Mouse (Mus musculus): ENCODE data around the gene Atp11b. TPM values are rescaled to one million over a fixed set of nuclear protein-coding genes. Genes with fewer than 3 reads are reported as not detected.

Atp11b gene
- polyA plus RNA-seq, 1 experiment from 2014 or later: 25.0 TPM

DNA sequence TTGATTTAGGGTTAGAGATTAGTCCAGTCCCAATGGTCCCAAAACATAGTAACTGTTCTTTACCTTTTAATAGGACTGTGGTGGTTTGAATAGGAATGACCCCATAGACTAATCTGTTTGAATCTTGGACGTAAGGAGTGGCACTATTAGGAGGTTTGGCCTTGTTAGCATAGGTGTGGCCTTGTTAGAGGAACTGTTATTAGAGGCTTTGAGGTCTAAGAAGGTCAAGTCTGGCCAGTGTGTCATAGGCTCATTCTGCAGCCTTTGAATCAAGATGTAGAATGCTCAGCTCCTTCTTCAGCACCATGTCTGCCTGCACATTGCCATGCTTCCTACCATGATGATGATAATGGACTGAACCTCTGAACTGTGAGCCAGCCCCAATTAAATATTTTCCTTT is 27.0 kb upstream of the Atp11b start:
- Histone ChIP-seq H3K9ac (ENCODE audit: low read length) (no peak overlapping the region), H3K27ac (ENCODE audit: low read depth, low read length) (no peak overlapping the region), H3K9me3 (replicated peaks; ENCODE audit: control insufficient read depth, low read length) (no peaks in the 10 kb centered on the region), H3K4me1 (ENCODE audit: control insufficient read depth, insufficient read depth, low read length) (no peaks in the 10 kb centered on the region), H3K27me3 (replicated peaks; ENCODE audit: control insufficient read depth, insufficient read depth, low read length) (no peaks in the 10 kb centered on the region), H3K4me2 (ENCODE audit: low read length) (no peak overlapping the region), H3K4me3 (ENCODE audit: low read depth, low read length) (no peak overlapping the region), H3K36me3 (ENCODE audit: control insufficient read depth, insufficient read depth, low read length) (no peaks in the 10 kb centered on the region)
- DNase-seq (ENCODE audit: low spot score) (no peak), ATAC-seq (no peak)
- 66% methylated on average over 1 of the region's 1 CpGs for WGBS

DNA sequence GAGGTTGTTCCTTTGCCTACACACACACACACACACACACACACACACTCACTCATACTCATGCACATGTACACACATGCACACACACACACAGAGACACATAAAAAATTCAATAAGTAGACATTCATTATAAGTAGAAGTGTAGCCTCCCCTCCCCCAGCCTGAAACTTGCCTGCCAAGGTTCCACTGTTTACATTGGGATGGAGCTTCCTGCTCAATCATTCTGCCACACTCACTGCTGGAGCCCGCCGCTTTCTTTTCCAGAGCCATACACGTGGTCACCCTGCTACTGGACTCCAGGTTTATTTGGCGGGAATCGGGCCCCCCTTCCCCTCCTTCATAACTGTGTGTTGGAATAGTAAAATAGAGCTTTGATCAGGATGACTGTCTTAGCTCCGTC is 24.4 kb upstream of the Atp11b start:
- H3K4me1 ChIP-seq (ENCODE audit: control insufficient read depth, insufficient read depth, low read length): no peaks in the 10 kb centered on the region
- no peak overlapping the region for H3K4me3 ChIP-seq (ENCODE audit: low read depth, low read length)
- no peaks in the 10 kb centered on the region for H3K9me3 ChIP-seq (replicated peaks; ENCODE audit: control insufficient read depth, low read length)
- WGBS: 91% methylated on average over 6 of the region's 6 CpGs
- H3K9ac ChIP-seq (ENCODE audit: low read length): no peak overlapping the region
- no peaks in the 10 kb centered on the region for H3K36me3 ChIP-seq (ENCODE audit: control insufficient read depth, insufficient read depth, low read length)
- no peak overlapping the region for H3K27ac ChIP-seq (ENCODE audit: low read depth, low read length)
- DNase-seq (ENCODE audit: low spot score) (no peak), ATAC-seq (no peak)
- no peaks in the 10 kb centered on the region for H3K27me3 ChIP-seq (replicated peaks; ENCODE audit: control insufficient read depth, insufficient read depth, low read length)
- no peak overlapping the region for H3K4me2 ChIP-seq (ENCODE audit: low read length)

DNA sequence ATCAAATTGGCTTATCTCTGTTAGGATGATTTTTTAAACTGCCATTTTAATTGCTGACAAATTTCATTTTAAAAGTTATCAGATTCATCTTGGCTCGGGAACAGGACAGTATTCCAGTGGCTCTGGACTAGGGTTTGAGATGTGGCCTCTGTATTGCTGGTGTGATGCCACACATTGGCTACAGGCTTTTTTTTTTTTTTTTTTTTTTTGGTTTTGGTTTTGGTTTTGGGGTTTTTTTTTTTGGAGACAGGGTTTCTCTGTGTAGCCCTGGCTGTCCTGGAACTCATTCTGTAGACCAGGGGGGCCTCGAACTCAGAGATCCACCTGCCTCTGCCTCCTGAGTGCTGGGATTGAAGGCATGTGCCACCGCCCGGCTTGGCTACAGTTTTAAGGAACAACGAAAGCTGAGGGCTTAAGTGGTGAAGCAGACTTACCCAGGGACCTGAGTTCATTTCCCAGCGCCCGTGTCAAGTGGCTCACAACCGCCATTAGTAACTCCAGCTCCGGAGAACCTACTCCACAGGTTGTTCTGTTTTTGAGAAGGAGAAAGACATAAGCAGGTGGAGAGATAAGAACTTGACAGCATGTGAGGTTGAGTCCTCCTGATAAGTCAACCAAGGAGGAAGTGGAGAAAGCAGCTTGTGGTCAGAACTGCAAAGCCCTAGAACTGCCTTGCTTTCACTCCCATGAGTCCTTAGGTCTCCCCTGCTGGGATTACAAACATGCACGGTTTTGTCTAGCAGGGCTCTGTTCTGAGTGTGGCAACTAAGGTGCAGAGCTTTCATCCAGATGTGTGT is 21.7 kb upstream of the Atp11b start:
- ATAC-seq: no peak
- Histone ChIP-seq H3K4me3 (ENCODE audit: low read depth, low read length) (no peak overlapping the region), H3K9me3 (replicated peaks; ENCODE audit: control insufficient read depth, low read length) (no peaks in the 10 kb centered on the region), H3K9ac (ENCODE audit: low read length) (no peak overlapping the region), H3K36me3 (ENCODE audit: control insufficient read depth, insufficient read depth, low read length) (no peaks in the 10 kb centered on the region), H3K27me3 (replicated peaks; ENCODE audit: control insufficient read depth, insufficient read depth, low read length) (no peaks in the 10 kb centered on the region), H3K4me1 (ENCODE audit: control insufficient read depth, insufficient read depth, low read length) (no peaks in the 10 kb centered on the region), H3K4me2 (ENCODE audit: low read length) (no peak overlapping the region), H3K27ac (ENCODE audit: low read depth, low read length) (no peak overlapping the region)
- no peak for DNase-seq (ENCODE audit: low spot score)
- 88% methylated on average over 10 of the region's 10 CpGs for WGBS

DNA sequence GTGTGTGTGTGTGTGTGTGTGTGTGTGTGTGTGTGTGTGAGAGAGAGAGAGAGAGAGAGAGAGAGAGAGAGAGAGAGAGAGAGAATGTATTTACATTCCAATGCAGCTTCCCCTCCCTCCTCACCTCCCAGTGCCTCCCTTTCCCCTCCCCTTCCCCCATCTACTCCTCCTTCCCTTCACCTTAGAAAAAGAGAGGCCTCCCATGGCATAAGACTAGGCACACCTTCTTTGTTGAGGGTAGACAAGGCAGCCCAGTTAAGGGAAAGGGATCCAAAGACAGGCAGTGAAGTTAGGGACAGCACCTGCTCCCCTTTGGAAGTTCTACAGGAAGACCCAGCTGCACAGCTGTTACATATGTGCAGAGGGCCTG is 21.1 kb upstream of the Atp11b start:
- no peak overlapping the region for H3K4me3 ChIP-seq (ENCODE audit: low read depth, low read length)
- H3K4me2 ChIP-seq (ENCODE audit: low read length): no peak overlapping the region
- H3K4me1 ChIP-seq (ENCODE audit: control insufficient read depth, insufficient read depth, low read length): no peaks in the 10 kb centered on the region
- no peaks in the 10 kb centered on the region for H3K27me3 ChIP-seq (replicated peaks; ENCODE audit: control insufficient read depth, insufficient read depth, low read length)
- ATAC-seq (no peak), DNase-seq (ENCODE audit: low spot score) (no peak)
- no peak overlapping the region for H3K27ac ChIP-seq (ENCODE audit: low read depth, low read length)
- no peaks in the 10 kb centered on the region for H3K9me3 ChIP-seq (replicated peaks; ENCODE audit: control insufficient read depth, low read length)
- H3K9ac ChIP-seq (ENCODE audit: low read length): no peak overlapping the region
- no peaks in the 10 kb centered on the region for H3K36me3 ChIP-seq (ENCODE audit: control insufficient read depth, insufficient read depth, low read length)

DNA sequence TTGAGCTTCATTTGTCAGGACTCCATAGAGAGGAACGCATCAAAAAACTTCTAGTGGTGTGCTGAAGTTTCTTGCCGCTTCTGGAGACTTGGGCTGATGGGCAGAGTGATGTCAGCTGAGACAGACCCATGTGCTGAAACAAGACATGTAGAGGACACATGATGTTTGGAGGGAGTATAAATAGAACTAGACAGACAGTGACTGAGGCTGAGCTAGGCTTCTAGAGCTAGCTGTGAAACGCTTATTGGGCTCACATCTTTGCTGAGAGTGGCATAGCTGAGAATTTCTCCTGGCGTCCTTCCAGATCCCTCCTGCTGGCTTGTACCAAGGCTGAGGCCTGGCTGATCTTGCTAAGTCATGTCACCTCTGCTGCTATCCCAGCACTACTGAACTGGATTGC is 19.4 kb upstream of the Atp11b start:
- Histone ChIP-seq H3K27me3 (replicated peaks; ENCODE audit: control insufficient read depth, insufficient read depth, low read length) (no peaks in the 10 kb centered on the region), H3K27ac (ENCODE audit: low read depth, low read length) (no peak overlapping the region), H3K4me2 (ENCODE audit: low read length) (no peak overlapping the region), H3K4me3 (ENCODE audit: low read depth, low read length) (no peak overlapping the region), H3K9ac (ENCODE audit: low read length) (no peak overlapping the region), H3K4me1 (ENCODE audit: control insufficient read depth, insufficient read depth, low read length) (no peaks in the 10 kb centered on the region), H3K9me3 (replicated peaks; ENCODE audit: control insufficient read depth, low read length) (no peaks in the 10 kb centered on the region), H3K36me3 (ENCODE audit: control insufficient read depth, insufficient read depth, low read length) (no peaks in the 10 kb centered on the region)
- WGBS: 82% methylated on average over 4 of the region's 4 CpGs
- DNase-seq (ENCODE audit: low spot score) (no peak), ATAC-seq (no peak)

DNA sequence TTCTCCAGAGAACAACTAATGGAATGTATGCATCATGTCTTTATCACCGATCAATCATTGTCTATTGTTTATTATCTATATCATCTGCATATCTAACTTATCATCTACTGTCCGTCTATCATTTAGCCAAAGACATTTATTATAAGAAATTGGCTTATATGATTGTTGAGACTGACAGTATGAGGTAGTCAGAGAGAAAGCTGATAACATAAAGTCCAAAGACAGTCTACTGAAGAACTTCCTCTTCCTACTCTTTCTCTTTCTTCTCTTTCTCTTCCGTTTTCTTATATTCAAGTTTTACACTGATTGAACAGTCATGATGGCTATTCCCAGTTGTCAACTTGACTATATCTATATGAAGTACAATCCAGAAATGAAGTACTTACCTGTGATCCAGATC is 15.8 kb upstream of the Atp11b start:
- WGBS: 87% methylated on average over 3 of the region's 3 CpGs
- no peaks in the 10 kb centered on the region for H3K36me3 ChIP-seq (ENCODE audit: control insufficient read depth, insufficient read depth, low read length)

DNA sequence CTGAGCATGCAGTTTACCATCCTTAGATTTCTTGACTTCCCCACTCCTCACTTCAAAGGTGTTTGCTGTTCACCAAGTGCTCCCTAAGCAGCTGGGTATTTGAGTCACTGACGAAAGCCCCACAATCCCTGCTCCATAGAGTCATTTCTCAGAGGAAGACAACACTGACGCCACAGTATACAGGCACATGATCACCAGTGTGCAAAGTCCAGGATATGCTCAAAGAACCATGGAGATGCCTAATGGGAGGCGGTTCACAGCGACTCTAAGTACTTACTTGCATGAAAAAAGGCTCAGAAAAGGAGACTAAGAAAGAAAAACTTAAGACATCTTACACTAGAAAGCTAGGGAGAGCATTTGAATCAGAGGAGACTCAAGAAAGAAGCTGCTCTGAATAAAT is 8.9 kb upstream of the Atp11b start:
- no peak overlapping the region for H3K4me2 ChIP-seq (ENCODE audit: low read length)
- no peak overlapping the region for H3K27ac ChIP-seq (ENCODE audit: low read depth, low read length)
- H3K9ac ChIP-seq (ENCODE audit: low read length): no peak overlapping the region
- no peak for DNase-seq (ENCODE audit: low spot score)
- H3K36me3 ChIP-seq (ENCODE audit: control insufficient read depth, insufficient read depth, low read length): no peaks in the 10 kb centered on the region
- H3K4me1 ChIP-seq (ENCODE audit: control insufficient read depth, insufficient read depth, low read length): no peaks in the 10 kb centered on the region
- no peak for ATAC-seq
- 48% methylated on average over 4 of the region's 4 CpGs for WGBS
- H3K27me3 ChIP-seq (replicated peaks; ENCODE audit: control insufficient read depth, insufficient read depth, low read length): no peaks in the 10 kb centered on the region
- no peak overlapping the region for H3K4me3 ChIP-seq (ENCODE audit: low read depth, low read length)
- no peaks in the 10 kb centered on the region for H3K9me3 ChIP-seq (replicated peaks; ENCODE audit: control insufficient read depth, low read length)

More for the DNA sequence above, 15.8 kb upstream of the Atp11b start:
- no peaks in the 10 kb centered on the region for H3K27me3 ChIP-seq (replicated peaks; ENCODE audit: control insufficient read depth, insufficient read depth, low read length)
- no peak overlapping the region for H3K4me3 ChIP-seq (ENCODE audit: low read depth, low read length)
- no peak for ATAC-seq
- no peak overlapping the region for H3K9ac ChIP-seq (ENCODE audit: low read length)
- H3K4me2 ChIP-seq (ENCODE audit: low read length): no peak overlapping the region
- H3K4me1 ChIP-seq (ENCODE audit: control insufficient read depth, insufficient read depth, low read length): no peaks in the 10 kb centered on the region
- DNase-seq (ENCODE audit: low spot score): no peak
- no peaks in the 10 kb centered on the region for H3K9me3 ChIP-seq (replicated peaks; ENCODE audit: control insufficient read depth, low read length)
- H3K27ac ChIP-seq (ENCODE audit: low read depth, low read length): no peak overlapping the region

DNA sequence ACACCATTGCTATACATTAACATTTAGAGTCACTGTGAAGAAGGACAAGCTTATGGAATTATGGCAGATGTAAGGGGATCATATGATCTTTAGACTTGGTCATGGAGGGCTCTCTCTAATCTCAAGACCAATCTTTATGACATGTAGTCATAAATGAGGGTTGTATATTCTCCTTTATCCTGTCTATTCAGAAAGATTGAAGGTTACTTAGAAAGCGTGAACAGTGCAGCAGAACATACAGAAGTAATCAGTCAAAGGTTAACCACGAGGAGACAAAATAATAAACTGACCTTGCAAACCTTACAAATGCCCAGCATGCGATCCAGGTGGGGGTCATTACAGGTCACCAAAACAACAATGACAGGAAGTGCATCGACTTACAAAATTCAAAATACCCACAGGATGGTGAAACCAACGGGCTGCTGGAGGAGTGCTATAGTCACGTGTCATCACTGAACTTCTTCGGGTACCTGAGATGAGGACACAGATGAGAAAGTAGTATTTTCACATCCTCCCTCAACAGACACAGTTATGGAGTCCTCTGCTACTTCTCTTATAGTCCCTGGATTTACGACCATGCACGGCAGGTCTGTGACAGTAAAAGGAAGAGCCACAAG is 7.0 kb upstream of the Atp11b start:
- 71% methylated on average over 9 of the region's 9 CpGs for WGBS
- DNase-seq (ENCODE audit: low spot score): no peak

DNA sequence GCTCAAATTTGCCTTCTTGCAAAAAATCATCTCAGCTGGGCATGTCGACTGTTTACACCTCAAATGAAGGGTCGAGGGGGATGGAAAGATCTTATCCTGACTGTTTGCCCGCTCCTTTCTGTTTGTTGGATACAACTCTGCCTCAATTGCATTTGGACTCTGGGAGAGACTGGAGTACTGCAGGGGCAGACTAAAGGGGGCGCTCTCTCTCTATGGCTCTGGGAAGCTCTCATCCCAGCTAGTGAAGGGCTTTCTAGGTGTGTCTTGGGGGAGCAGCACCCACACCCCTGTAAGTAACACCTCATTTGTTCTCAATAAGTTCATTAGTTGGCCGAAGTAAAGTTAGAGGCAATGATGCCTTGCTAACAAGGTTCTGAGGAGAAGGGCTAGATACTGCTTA is 3.6 kb upstream of the Atp11b start:
- DNase-seq (ENCODE audit: low spot score): no peak
- WGBS: 61% methylated on average over 5 of the region's 5 CpGs

More for the DNA sequence above, 7.0 kb upstream of the Atp11b start:
- no peaks in the 10 kb centered on the region for H3K4me1 ChIP-seq (ENCODE audit: control insufficient read depth, insufficient read depth, low read length)
- ATAC-seq: no peak
- H3K4me2 ChIP-seq (ENCODE audit: low read length): no peak overlapping the region
- H3K9me3 ChIP-seq (replicated peaks; ENCODE audit: control insufficient read depth, low read length): no peaks in the 10 kb centered on the region
- no peak overlapping the region for H3K4me3 ChIP-seq (ENCODE audit: low read depth, low read length)
- no peak overlapping the region for H3K27ac ChIP-seq (ENCODE audit: low read depth, low read length)
- H3K9ac ChIP-seq (ENCODE audit: low read length): no peak overlapping the region
- H3K27me3 ChIP-seq (replicated peaks; ENCODE audit: control insufficient read depth, insufficient read depth, low read length): no peaks in the 10 kb centered on the region
- no peaks in the 10 kb centered on the region for H3K36me3 ChIP-seq (ENCODE audit: control insufficient read depth, insufficient read depth, low read length)

More for the DNA sequence above, 3.6 kb upstream of the Atp11b start:
- H3K9me3 ChIP-seq (replicated peaks; ENCODE audit: control insufficient read depth, low read length): no peaks in the 10 kb centered on the region
- H3K27me3 ChIP-seq (replicated peaks; ENCODE audit: control insufficient read depth, insufficient read depth, low read length): no peaks in the 10 kb centered on the region
- no peak overlapping the region for H3K4me2 ChIP-seq (ENCODE audit: low read length)
- ATAC-seq: no peak
- H3K27ac ChIP-seq (ENCODE audit: low read depth, low read length): no peak overlapping the region
- no peak overlapping the region for H3K9ac ChIP-seq (ENCODE audit: low read length)
- no peaks in the 10 kb centered on the region for H3K4me1 ChIP-seq (ENCODE audit: control insufficient read depth, insufficient read depth, low read length)
- H3K36me3 ChIP-seq (ENCODE audit: control insufficient read depth, insufficient read depth, low read length): no peaks in the 10 kb centered on the region
- no peak overlapping the region for H3K4me3 ChIP-seq (ENCODE audit: low read depth, low read length)
